Mouse (Mus musculus) megakaryocyte-erythroid progenitor cell, adult 5 weeks (primary cell): Measurements from ENCODE around the gene Lonrf2. TPM values are rescaled to one million over a fixed set of nuclear protein-coding genes. Genes with fewer than 3 reads are reported as not detected.

Experiments used
- polyA plus RNA-seq: library from polyadenylated mRNA; stranded (reverse); fragments of >175 nt; gene quantifications from 2 replicates; pipeline ENCODE4 v1.2.3, GENCODE M21; 2012

Lonrf2 gene
- polyA plus RNA-seq = 0.05 and 0.18 TPM in 2 replicates

DNA sequence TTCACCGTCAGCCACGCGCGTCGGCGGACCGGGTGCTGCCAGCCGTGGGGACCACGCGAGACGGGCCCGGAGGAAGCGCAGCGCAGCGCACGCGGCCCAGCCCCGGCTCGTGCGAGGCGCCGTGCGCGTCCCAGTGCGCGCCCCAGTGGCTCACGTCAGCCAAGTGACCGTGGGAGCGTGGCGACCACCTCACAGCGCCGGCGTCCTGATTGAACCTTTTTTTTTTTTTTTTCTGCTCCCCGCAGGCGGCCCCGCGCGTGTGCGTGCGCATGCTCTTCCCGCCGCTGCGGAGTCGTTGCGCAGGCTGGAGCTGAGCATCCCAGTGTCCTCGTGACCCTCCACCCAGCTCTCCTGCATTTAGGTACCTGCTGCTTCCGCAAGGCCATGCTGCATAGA is at the start of gene Lonrf2:
TSS of gene Lonrf2 (minus strand) at position 235 of the 396 bp plus-strand sequence.

Other genes with a start within 250 kb of the Lonrf2 start
- 39.3 and 63.4 TPM in 2 replicates for gene Aff3, start 171.8 kb downstream of the Lonrf2 start, polyA plus RNA-seq
- gene Chst10, start 61.5 kb upstream of the Lonrf2 start, polyA plus RNA-seq = 0.61 and 1.6 TPM in 2 replicates
- not detected in 2 replicates for gene Nms, start 102.4 kb upstream of the Lonrf2 start, polyA plus RNA-seq
- 33.3 and 46.9 TPM in 2 replicates for gene Pdcl3, start 148.9 kb upstream of the Lonrf2 start, polyA plus RNA-seq